Mouse (Mus musculus) lung, postnatal 14 days (tissue): ENCODE data around the gene Tnfsf14.

ENCODE experiments used
- DNase-seq: peaks from one replicate; pipeline ENCODE4 v3.0.0; 2021

The Tnfsf14 gene

GRCm38 (mm10) chr17:57194041-57194507 is at the start of gene Tnfsf14:
TSS of gene Tnfsf14 (minus strand) at chr17:57194177.
- peak; percentile 23 for DNase-seq

DNA sequence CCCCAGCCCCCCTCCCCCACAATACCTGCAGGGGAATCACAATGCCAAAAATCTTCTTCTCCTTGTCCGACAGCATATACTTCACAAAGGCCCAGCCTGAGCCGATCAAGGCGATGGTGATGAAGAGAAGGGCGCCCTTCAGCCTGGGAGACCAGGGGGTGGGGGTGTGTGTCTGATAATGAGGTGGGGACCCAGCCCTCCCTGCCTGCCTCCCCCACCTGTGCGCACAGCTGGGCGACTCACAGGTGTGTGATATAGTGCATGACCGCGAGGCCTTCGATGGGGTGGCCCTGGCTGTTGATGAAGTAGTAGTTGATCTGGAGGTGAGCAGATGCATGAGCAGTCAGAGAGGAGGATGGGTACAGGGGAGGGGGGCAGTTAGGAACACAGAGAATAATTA is 43.2 kb upstream of the Tnfsf14 start:
- no peak for DNase-seq

DNA sequence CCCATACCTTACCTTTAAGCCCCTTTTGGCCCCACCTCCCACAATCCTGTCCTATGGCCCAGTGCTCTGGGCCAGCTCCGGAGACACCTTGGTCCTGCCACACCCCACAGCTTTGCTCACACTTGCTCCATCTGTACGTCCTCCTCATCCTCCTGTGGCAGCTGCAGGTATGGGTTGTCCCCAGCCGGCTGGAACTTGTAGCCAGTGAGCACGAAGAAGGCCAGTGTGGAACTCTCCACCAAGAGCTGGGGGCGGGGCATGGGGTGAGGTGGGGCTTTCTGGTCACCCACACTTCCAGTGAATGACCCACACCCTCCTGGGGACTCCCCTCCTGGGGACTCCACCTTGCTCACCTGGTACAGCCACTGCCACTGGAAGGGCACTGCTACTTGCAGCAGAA is 41.8 kb upstream of the Tnfsf14 start:
- no peak for DNase-seq

- DNase-seq, result no peak
Observed at GRCm38 (mm10) chr17:57234254-57234928, 40.4 kb upstream of the Tnfsf14 start.

DNA sequence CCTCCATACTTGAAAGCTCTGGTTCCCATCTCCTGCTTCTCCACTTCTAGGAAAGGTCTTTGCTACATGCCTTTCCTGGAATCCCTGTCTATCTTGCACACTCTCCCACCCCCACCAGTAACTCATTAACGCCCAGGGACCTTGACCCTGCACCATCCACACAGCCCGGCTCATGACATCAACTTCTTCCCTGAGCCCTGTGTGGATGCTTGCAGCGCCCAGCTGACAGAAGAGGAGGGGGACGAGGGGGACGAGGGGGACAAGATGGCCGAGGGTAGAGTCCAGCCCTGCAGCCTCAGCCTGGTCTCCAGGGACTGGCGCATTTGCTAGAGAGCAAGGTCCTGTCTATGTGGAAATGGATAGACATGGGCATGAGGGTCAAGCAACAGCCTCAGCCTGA is 39.1 kb upstream of the Tnfsf14 start:
- no peak for DNase-seq

DNA sequence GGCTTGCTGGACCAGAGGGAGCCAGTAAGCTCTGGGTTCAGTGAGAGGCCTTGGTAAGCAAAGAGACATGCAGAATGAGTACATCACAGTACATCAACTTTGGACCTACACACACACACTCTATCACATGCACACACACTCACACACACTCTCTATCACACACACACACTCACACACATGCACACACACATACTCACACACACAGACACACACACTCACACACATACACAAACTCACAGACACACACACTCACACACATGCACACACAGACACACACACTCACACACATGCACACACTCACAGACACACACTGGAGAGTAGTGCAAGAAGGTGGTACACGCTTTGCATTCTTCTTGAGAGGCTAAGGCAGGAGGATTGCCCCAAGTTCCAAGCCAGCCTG is 38.2 kb upstream of the Tnfsf14 start:
- no peak for DNase-seq

DNA sequence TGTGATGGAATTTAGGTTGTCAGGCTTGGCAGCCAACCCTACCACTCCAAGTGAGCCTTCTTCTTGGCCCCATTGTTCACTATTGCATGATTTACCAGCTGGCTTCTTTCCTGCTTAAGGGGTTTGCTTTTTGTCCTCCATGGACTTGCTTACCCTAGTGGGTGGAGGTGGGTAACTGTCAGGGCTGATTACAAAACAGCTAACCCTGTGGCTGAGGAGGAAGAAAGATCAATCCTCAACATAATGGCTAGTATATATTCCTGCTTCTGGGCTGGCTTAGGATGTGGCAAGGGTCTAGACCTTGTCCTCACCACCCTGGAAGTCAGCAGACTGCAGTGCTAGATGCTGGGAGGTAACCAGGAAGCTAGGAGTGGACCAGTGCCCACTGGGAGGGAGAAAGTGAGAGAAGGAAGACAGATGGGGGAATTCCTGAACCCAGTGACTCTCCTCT is 37.4 kb upstream of the Tnfsf14 start:
- peak; percentile 35 for DNase-seq

DNA sequence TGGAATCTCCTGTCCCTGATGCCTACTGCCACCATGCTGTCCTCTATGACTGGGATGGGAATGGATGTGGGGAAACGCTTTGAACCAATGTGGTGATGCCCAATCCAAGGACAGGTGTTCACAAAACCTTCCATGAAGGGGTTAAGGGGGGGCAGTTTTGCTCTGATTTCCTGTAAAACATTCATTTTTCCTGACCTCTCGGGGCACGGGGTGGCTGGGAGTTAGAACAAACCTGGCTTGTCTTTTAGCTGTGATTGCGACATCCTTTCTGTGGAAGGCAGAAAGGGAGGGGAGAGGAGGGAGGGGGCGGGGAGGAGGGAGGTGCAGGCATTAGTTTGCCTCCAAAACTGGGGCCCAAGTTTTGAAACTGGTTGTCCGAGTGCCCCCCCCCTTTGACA is 36.8 kb upstream of the Tnfsf14 start:
- peak; percentile 45 for DNase-seq

DNA sequence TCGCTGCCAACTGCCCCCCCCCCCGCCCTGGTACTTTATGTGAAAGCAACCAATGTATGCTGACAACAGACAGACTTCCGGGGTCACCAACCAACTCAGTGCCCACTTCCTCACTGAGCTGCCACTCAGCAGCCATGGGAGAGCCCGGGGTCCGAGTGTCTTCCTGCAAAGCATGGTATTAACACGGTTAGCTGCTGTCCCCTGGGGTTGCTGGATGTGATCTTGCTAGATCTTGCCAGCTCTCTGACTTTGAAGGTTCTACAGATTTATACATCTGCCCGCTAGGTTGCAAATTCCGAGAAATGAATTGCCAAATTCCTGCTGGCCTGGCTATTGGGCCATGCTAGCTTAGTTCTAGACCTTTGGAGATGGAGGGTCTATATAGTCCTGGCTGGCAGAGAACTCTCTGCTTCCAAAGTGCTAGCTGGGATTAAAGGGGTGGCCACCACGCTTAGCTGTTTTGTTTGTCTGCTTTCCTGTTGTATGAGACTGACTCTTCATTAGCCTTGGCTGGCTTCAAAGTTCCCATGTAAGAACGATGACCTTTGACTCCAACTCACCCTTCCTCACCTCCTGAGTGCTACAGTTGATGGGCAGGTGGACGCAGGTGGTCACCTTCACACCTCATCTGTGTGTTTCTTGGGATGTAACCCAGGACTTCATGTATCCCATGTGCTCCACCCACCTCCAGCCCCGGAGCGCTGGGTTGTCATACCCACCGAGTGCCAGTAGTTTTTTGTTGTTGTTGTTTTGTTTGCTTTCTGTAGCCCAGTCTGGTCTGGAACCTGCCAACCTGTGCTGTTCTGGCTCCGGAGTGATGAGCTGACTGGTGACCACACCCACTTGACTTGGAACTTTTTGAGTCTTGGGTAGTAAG is 36.1 kb upstream of the Tnfsf14 start:
- DNase-seq, result no peak

GRCm38 (mm10) chr17:57228873-57229272 is 34.9 kb upstream of the Tnfsf14 start:
- no peak for DNase-seq

- peak; percentile 58 for DNase-seq
Observed at GRCm38 (mm10) chr17:57228014-57228413, 34.0 kb upstream of the Tnfsf14 start, which contains the start of gene C3. TSS of gene C3 (minus strand) at chr17:57228136.

DNA sequence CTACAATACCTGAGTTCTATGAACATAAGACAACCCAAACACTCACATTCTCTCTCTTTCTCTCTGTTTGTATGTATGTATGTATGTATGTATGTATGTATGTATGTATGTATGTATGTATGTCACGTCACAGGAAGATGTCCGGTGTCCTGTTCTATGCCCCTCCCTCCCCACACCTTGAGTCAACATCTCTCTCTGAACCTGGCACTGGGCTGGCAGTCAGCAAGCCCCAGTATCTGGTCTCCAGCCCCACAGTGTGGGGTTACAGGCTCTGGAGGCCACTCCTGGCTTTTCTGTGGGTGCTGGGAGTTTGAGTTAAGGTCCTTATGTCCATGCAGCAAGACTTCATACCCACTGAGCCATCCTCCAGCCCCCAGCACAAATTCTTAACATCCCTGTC is 33.5 kb upstream of the Tnfsf14 start:
- DNase-seq, result no peak

GRCm38 (mm10) chr17:57223313-57223712 is 29.3 kb upstream of the Tnfsf14 start:
- DNase-seq, result no peak

- DNase-seq, result no peak
Observed at GRCm38 (mm10) chr17:57221911-57222310, 27.9 kb upstream of the Tnfsf14 start.

- peak; percentile 54 for DNase-seq
Observed at GRCm38 (mm10) chr17:57219884-57220207, 25.9 kb upstream of the Tnfsf14 start.

DNA sequence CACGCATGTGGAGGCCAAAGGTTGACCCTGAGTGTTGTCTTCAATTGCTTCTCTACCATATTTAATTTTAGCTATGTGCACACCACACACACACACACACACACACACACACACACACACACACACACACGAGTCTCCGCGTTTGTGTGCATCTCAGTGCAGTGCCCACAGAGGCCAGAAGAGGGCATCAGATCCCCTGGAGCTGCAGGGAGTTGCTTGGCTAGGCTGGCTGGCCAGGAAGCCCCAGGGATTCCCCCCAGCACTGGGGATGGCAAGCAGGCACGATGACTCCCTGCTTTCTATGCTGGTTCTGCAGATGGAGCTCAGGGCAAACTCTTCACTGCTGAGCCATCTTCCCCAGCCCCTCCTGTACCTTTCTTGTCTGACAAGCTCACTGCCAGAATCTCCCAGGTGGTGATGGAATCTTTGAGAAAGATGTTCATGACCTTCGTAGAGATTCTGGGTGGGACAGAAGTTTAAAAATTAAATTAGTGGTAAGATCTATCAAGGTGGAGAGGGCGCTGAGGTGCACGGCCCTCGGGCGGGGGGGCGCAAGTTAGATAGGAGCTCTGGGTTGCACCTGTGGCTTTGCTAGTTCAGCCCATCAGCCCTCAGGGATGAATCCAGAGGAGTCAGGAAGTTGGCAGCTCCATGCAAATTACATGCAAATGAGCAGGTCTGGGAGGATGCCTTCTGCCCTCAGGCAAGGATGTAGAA is 25.3 kb upstream of the Tnfsf14 start:
- peak; percentile 87 for DNase-seq

- DNase-seq, result no peak
Observed at GRCm38 (mm10) chr17:57218335-57218900, 24.4 kb upstream of the Tnfsf14 start.

- no peak for DNase-seq
Observed at GRCm38 (mm10) chr17:57214676-57215387, 20.9 kb upstream of the Tnfsf14 start.

- DNase-seq, result no peak
Observed at GRCm38 (mm10) chr17:57211501-57211900, 17.5 kb upstream of the Tnfsf14 start.

DNA sequence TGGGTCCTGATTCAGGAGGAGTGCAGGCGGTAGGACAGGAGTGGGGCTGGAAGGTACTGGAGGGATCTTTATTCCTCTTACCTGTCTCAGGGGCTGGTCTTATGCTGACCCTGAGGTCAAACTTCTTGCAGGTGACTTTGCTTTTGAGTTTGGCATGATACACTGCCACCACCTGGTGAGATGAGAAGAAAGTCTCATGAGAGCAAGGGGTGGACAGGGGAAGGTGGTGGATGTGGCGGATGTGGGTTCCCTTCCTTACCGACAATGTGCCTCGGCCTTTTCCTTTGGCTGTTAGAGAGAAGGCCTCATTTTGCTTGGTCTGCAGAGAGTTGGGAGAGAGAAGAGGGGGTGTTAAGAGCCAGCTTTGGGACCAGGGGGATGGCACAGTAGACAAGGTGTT is 15.4 kb upstream of the Tnfsf14 start:
- DNase-seq, result no peak

DNA sequence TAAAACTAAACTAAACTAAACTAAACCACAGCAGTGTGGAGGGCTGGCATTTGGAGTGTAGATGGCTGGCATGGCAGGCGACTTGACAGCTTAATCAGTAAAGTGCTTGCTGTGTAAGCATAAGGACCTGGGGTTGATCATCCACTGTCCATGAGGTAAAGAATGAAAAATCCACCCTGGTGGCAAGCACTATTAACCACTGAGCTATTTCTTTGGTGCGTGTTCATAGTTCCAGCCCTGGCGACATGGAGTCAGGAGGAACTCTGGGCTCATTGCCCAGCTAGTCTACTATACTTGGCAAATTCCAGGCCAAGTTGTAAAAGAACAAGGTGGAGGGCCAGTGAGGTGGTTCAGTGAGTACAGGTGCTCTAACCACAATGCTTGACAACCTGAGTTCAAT is 14.0 kb upstream of the Tnfsf14 start:
- no peak for DNase-seq
